Mouse (Mus musculus): ENCODE data around the gene Pmepa1.

DNA sequence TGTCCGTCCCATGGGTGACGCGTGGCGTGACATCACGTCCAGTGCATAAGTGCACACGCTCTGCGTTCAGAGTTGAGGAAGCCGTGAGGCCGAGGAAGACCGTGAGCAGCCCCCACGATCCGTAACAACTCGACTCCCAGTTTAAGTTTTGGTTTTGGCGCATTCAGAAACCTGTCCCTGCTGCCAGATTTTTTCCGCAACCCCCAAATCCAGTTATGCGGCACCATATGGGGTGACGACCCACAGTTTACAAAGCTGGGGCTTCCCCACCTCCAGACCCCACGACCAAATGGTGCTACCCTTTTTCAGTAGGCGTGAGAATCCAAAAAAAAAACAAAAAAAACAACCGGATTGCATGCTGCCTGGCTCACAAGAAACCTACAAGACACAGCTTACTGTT is 31.1 kb downstream of the Pmepa1 start:
- TF ChIP-seq CTCF (IDR thresholded peaks at IDR 0.05; ENCODE audit: low read depth, low read length) = no peak
- TF ChIP-seq TAL1 (conservative IDR thresholded peaks at IDR 0.05; ENCODE audit: low read depth, low read length) = no peak
- TF ChIP-seq GATA1 (IDR thresholded peaks at IDR 0.05; ENCODE audit: borderline replicate concordance, low read length) = no peak
- no peak for TF ChIP-seq POLR2AphosphoS5 (IDR thresholded peaks at IDR 0.05; ENCODE audit: insufficient replicate concordance, low read depth, low read length)
- TF ChIP-seq GATA2 (IDR thresholded peaks at IDR 0.05; ENCODE audit: borderline replicate concordance, low read depth, low read length) = no peak
